Mouse (Mus musculus) liver, adult (tissue): ENCODE measurements at regions not wholly inside any gene's neighbourhood (a gene's known extent, or its start where the extent isn't known, plus 50 kb on each side); places are given as distances from the start of the nearest gene placed in this dataset.
A peak's percentile ranks its signal among the peaks of the same experiment; 100 is the strongest.

Source experiments
- GATA4 ChIP-seq: IDR thresholded peaks from 2 replicates; pipeline ENCODE4 v1.6.1; 2014; ENCODE audit warnings: mild to moderate bottlenecking, low read length; ENCODE audit not compliant: insufficient replicate concordance

DNA sequence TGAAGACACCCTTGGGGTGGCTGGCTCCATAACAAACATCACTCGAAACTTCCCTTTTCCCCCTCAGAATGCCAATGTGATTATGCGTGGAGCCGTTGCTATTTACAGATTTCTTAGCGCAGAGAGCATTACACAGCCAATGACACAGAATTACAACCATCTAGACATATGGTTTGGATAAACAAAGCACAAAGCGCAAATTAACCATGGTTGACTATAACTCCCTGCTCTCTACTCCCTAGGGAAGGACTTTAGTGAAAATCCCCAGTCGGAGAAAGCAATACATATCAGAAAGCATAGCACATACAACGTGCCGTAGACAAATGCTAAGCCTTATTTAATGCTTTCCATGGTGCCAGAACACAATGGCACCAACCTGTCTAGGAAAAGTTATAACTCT, 131.8 kb downstream of the Tshz3 start:
- no peak for TF ChIP-seq GATA4

DNA sequence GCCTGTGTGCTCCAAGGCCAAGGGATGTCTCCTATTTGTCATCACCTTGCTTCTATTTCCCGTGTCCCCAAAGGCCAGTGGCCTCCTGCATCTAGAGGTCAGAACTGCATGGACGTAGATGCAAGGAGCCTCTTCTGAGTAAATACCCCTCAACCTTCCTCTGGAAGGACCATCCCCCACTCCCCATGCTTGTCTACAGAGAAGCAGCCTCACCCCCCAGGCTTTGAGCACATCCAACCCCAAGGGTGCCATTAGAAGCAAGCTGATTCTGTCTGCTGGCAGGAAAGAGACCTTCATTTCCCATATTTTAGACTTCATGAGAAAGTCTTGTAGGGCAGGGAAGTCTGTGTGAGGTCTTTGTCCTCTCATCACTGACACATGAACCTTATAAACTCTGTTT, 132.2 kb downstream of the Tshz3 start:
- TF ChIP-seq GATA4: no peak

DNA sequence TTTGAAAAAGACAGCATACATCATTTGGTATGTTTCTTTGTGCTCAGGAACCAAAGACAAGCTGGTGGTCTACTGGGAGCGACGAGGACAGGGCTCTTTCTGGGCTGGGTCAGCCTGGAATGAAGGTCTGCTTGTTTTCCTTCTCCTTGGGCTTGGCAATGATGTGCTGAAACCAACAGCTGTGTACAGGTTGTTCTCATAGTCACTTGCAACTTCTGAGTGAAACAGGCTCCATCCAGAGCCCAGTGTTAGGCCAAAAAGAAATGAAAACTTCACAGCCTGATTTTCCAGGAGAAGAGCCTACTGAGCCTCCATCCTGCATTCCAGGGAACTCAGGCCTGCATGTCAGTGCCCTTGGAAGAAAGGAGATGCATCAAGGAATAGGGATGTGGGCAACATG, 150.4 kb downstream of the Tshz3 start:
- TF ChIP-seq GATA4: no peak

DNA sequence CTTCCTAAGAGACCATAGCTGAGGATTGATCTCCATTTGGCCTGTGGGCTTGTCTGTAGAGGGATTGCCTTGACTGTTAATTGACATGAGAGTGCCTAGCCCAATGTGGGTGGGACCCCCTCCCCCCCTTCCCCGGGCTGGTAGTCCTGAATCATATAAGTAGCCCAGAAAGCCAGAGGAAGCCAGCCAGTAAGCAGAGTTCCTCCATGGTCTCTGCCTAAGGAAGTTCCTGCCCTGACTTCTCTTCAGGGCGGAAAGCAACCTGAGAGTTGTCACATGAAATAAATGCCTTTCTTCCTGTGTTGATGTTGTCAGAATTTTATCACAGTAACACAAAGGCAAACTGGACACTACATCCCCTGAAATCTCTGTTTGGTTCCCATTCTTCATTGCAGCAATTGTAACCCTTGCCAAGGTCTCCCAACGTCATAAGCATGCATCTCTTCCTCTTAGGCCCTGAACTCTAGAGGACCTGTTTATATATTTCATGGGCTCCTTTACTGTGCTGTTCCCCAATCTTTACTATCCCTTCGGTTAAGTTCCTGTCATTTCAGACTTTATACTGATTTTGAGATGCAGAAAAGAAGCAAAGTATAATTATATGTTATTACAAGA, 153.5 kb downstream of the Tshz3 start:
- TF ChIP-seq GATA4: 0 out of 2 replicates have a peak, but pooled peaks have one; percentile 27

DNA sequence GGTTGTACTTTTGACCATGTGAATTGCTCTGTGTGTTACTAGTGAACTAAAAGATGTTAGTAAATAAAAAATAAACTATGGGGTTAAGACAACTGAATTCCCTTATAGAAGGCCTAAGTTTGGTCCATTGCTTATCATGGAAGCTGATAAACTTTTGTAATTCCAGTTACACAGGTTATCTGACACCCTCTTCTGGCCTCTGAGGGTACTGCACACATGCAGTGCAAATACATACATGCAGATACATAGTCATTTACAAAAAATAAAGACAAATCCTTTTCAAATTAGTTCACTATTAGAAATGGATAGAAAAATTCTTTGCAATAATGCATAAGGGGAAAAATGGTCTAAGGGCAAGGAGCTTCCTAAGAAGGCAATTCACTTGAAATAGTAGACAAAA, 156.4 kb downstream of the Tshz3 start:
- no peak for TF ChIP-seq GATA4

DNA sequence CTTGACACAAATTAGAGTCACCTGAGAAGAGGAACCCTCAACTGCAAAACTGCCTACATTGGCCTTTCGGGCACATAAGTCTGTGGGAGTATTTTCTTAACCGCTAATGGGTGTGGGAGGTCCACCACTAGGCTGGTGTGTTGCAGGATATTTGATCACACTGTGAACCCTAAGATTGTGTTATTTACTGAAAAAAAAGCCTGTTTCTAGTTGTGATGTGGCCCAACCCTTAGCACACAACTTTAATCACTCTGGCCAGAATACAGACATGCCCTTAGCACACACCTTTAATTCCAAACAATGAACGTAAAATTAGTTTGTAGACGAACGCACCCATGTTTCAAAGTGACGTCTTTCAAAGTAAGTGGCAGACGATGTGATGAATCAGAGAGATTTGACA, 161.5 kb downstream of the Tshz3 start:
- TF ChIP-seq GATA4: no peak

DNA sequence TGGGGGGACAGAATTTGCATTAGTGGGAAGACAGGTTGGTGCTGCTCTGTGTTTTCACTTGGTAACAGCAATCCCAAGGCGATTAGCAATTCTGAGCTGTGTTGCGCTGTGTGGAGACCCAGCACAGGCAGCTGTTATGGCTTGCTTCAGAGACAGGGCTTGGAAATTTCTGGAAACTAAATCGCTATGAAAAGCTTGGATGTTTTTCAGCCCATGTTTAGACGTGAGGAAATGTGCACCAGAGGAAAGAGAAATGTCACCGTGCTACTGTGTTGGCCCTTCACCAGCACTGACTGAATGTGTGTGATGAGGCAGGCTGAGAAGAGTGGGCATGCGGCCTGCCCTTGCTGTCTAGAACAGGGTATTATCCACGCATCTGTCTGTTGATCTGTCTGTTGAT, 164.6 kb downstream of the Tshz3 start:
- no peak for TF ChIP-seq GATA4

DNA sequence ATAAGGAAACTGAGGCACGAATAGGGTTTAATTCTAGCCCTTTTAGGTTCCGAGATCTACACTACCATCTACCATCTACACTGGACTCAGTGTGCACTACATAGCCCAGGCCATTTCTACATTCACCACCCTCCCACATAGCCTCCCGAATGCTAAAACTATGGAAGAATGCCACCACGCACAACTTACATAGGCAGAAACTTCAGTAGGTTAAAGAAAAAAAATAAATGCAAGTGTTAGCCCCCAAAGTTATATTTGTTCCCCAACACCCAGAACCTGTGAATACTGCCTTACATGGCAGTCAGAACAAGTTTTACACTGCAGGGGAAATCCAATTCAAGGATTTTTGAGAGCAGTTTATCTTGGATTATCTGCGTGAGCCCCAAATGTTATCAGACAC, 165.8 kb downstream of the Tshz3 start:
- no peak for TF ChIP-seq GATA4

DNA sequence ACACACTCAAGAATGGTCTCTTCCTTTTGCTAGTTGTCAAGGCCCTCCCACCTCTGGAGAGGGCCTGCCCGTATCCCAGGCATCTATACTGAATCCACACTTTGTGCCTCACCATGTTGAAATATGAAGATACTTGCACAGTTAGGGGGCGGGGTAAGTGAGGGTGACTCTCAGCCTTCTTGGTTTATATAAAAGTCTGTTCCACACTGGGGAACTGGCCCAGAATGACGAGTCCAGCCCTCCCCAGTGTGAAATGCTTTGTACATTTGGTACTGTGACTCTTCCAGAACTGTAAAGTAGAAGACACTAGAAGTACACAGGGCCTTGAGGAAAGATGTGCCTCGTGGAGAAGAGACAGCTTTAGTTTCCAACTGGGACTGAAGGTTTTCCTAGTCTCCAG, 166.8 kb downstream of the Tshz3 start:
- TF ChIP-seq GATA4: no peak

DNA sequence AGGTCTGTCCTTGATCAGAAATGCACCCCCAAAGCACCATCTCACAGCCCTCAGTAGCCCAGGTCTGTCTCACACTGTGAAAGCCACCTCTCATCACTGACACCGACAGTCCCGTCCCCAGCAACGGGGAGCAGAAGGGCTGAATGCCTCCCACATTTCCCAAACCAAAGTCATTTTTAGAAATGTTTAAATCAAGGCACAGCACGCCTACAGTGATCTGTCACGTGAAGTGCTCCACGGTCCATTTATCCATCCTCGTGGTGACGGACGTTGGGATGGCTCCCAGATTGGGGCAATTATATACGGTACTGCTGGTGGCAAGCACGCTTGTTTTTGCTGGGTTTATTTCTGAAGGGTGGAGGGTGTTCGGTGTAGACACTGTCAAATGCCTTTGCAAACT, 168.7 kb downstream of the Tshz3 start:
- TF ChIP-seq GATA4: no peak

DNA sequence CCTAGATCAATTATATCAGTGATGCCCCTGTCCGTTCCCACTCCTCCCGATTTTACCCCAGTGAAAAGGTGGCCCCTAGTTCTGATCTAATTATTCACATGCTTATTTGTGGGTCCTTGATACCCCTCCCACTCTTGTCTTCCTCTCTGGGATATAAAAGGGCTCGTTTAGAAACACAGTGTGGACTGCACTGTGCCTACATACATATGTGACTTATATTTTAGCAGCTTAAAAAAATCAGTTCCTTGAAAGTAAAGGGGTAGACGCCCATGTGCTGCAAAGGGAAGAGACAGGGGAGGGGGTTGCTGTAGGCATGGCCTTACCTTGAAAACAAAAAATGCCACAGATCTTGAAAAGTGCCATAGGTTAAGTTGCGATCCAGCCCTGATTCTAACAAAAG, 176.1 kb downstream of the Tshz3 start:
- TF ChIP-seq GATA4: no peak

DNA sequence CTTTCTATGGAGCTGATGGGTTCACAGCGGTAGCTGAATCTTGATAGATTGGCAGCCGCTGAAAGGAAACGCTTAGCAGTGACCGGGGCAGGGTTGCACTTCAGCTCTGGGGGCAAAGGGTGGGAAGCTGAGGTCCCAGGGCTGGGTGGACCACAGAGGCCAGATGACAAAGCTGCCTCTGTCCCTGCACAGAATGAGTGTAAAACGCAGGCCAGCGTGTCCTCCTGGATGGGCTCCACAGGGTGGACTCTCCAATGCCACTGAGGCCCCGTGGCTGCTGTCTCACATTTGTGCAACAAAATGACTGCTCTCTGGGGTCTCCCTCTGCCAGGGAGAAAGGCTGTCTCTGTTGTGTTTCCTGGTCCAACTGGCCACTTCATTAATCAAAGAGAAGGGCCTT, 179.8 kb downstream of the Tshz3 start:
- TF ChIP-seq GATA4: no peak

DNA sequence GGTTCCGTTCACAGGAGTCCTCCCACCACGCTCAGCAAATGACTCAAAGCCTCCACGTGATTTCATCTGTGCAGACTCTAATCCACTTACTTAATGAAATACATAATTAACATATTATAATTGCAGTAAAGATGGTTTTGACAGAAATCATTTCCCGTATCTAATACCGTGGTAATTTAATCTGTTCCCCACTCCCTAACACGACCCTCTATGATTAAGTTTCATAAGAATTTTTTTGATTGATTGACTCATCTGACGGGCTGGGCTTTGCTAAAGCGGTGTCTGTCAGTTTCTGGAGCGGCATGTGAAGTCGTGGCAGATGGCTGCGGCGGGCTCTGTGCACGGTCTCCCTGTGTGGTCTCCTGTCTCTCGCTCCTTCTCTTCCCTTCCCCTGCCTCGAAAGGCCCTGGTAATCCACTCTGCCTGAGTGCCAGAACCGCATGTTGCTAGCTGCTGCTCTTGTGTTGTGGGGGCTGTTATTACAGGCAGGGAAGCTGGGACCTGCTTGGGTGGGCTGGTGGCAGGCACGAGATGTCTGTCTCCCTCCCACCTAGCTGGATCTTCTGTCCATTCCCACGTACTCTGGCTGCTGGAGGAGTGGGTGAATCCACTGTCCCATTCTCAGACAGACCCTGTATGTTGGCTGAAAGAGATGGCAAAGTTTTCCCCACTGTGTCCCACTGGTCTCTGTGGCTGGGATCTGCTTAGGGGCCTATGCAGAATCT, 195.0 kb downstream of the Tshz3 start:
- TF ChIP-seq GATA4: no peak

DNA sequence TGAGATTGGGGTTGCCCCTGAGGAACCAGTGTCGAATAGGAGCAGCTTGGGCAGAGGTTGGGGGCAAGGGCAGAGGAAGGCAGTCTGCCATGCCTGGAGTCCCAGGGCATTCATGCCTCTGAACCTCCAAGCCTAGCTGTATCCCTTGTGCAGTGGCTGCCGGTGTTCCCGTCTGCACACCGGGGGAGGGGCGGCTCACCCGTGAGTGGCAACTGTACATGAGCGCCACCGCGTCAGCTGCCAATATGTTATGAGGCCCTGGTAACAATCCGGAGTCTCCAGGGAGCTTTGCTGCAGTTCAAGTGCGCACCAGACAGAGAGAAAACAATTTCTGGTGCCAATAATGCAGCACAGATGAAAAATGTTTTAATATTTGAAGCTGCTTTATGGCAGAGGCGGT, 198.4 kb downstream of the Tshz3 start:
- no peak for TF ChIP-seq GATA4

DNA sequence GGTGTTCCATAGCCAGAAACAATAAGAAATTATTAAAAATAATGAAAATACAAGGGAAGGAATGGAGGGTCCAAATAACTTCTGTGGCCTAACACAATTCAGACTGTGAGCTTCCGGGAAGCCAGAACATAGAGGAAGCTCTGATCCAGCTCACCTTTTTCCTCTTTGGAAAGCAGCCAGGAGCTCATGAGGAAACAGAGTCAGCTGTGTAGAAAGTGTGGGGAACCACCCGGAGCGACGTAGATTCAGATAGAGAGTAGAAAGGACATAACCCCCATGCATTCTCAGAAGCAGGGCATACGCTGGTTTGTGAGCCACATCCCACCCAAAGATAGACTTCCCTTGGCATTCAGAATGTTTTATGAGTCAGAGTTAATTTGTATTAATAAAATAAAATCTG, 203.6 kb downstream of the Tshz3 start:
- no peak for TF ChIP-seq GATA4

DNA sequence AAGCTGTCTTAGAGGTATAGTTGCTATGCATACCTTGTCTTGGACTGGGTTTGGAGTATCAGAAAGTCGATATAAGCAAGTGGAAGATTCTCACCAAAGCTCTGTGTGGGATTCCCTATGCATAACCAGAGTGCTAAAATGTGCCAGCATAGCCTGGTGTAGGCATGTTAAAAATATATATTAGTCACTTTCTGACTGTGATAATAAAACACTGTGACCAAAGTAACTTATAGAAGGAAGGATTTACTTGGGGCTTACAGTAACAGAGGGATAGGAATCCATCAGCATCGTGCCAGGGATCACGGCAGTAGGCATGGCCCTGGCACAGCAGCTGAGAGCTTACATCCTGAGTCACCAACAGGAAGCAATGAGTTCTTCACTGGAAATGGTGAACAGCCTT, 215.4 kb downstream of the Tshz3 start:
- no peak for TF ChIP-seq GATA4

DNA sequence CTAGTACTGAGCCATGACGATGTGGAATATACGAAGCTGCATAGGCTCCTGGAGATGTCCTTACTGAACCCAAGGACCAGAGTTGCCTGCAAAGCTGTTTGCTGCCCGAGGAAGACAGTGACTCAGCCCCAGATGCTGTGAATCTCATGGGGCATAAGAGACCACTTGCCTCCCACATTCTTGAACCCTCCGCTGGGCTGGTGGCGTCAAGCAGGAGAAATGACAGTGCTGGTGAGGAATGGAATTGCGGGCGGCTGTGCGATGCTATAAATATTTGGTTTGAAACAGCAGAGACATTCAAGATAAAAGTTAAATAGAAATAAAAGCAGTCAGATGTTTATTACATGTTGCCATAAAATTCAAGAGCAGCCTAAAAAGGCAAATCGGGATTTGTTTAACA, 216.3 kb downstream of the Tshz3 start:
- no peak for TF ChIP-seq GATA4
